Mouse (Mus musculus): ENCODE results near the gene Olfr1342.

Olfr1342 gene

GRCm38 (mm10) chr4:118692412-118692973 is at the start of gene Olfr1342:
Olfr1342 (minus strand) TSS chr4:118692756.
- DNase-seq (ENCODE audit: low read depth): no peak

GRCm38 (mm10) chr4:118741881-118742280 is 49.3 kb upstream of the Olfr1342 start:
- DNase-seq (ENCODE audit: low read depth): no peak

- DNase-seq (ENCODE audit: low read depth): no peak
Observed at GRCm38 (mm10) chr4:118740988-118741698, 48.6 kb upstream of the Olfr1342 start.

GRCm38 (mm10) chr4:118739574-118739973 is 47.0 kb upstream of the Olfr1342 start:
- no peak for DNase-seq (ENCODE audit: low read depth)

GRCm38 (mm10) chr4:118731875-118732274 is 39.3 kb upstream of the Olfr1342 start, which contains the start of gene Olfr1339:
Olfr1339 (plus strand) TSS chr4:118732175.
- DNase-seq (ENCODE audit: low read depth): no peak

GRCm38 (mm10) chr4:118721742-118722483 is 29.4 kb upstream of the Olfr1342 start:
- no peak for DNase-seq (ENCODE audit: low read depth)

GRCm38 (mm10) chr4:118719838-118720237 is 27.3 kb upstream of the Olfr1342 start, which contains the start of gene Olfr1340:
Olfr1340 (plus strand) TSS chr4:118720138.
- no peak for DNase-seq (ENCODE audit: low read depth)

GRCm38 (mm10) chr4:118711656-118712055 is 19.1 kb upstream of the Olfr1342 start:
- DNase-seq (ENCODE audit: low read depth): no peak

- no peak for DNase-seq (ENCODE audit: low read depth)
Observed at GRCm38 (mm10) chr4:118708086-118708485, 15.5 kb upstream of the Olfr1342 start.

- no peak for DNase-seq (ENCODE audit: low read depth)
Observed at GRCm38 (mm10) chr4:118703223-118703622, 10.7 kb upstream of the Olfr1342 start, which contains the start of gene Olfr1341. Olfr1341 (plus strand) TSS chr4:118703523.

GRCm38 (mm10) chr4:118693812-118694211 is 1.3 kb upstream of the Olfr1342 start:
- DNase-seq (ENCODE audit: low read depth): no peak

- no peak for DNase-seq (ENCODE audit: low read depth)
Observed at GRCm38 (mm10) chr4:118687086-118687485, 5.5 kb downstream of the Olfr1342 start.

GRCm38 (mm10) chr4:118658652-118659051 is 33.9 kb downstream of the Olfr1342 start, which contains the start of gene Olfr62:
Olfr62 (plus strand) TSS chr4:118658952.
- no peak for DNase-seq (ENCODE audit: low read depth)

- peak; percentile 64 for DNase-seq (ENCODE audit: low read depth)
Observed at GRCm38 (mm10) chr4:118645234-118645633, 47.3 kb downstream of the Olfr1342 start.

GRCm38 (mm10) chr4:118642346-118643190 is 50.0 kb downstream of the Olfr1342 start:
- DNase-seq (ENCODE audit: low read depth): no peak

All from naive thymus-derived CD4-positive, alpha-beta T cell, adult 2 months (primary cell).